Comparison of ENCODE assay signal across 14 mouse cellular contexts in the genomic region with DNA sequence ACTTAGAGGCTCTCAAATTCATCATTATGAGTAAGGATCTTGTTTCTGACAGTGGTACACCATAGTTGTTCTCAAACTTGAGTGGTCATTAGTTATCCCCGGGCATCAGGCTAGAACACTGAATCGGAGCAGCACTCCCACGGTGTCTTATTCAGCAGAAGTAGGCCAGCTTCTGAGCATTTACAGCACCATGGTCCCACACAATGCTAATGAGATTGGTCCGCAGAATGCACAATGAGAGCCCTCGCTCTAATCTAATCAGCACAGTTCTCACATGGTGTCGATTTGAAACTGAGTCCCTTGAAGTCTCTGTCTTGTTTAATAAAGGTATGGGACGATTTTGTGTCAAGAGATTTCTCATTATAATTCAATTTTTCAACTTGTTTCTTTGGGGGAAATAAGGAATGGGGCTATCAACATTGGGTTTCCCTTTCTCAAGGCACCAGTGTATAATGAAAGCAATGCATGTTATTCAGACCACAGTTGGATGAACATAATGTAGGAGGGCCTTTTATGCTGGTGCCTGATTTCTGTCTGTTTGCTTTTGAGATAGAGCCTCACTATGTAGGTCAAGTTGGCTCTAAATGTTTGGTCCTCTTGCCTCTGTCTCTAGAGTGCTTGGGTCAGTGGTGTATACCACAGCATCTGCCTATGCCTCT.
A peak's percentile ranks its signal among the peaks of the same experiment; 100 is the strongest.
DNase-seq lines count a peak whose midpoint lies in the region; ATAC-seq and TF ChIP-seq lines count a peak whose summit lies in the region.
"Had no signal": no experiment of that assay in that cellular context is flagged by ENCODE, and none has a peak within 500 bp of the region (broad histone marks: within the 10 kb centered on the region; RNA-seq: fewer than 3 reads in every experiment).

No protein-coding gene starts in this region.

- no peaks in the 10 kb centered on the region; the same call in 1 of the 2 replicates for H3K4me1 ChIP-seq in hindbrain, postnatal 0 days (ENCODE audit: insufficient read depth, low read length)
- H3K4me1 ChIP-seq: embryonic facial prominence, embryonic 15.5 days; liver, embryonic 12.5 days had no signal

- ATAC-seq in hindbrain, postnatal 0 days: no peak
- ATAC-seq in erythroid progenitor cell, adult 5-6 weeks (replicated peaks; ENCODE audit: low FRiP score, poor library complexity, severe bottlenecking): no peak
- ATAC-seq: liver, embryonic 12.5 days had no signal

- no peak overlapping the region; the same call in 1 of the 2 replicates for H3K27ac ChIP-seq in hindbrain, postnatal 0 days
- H3K27ac ChIP-seq: embryonic facial prominence, embryonic 15.5 days; kidney, postnatal 0 days; liver, embryonic 12.5 days had no signal

- no peak for TF ChIP-seq CTCF in hindbrain, postnatal 0 days (IDR thresholded peaks at IDR 0.05; ENCODE audit: low read depth)

- peak; percentile 7 for DNase-seq in embryo, embryonic 10.5 days (ENCODE audit: low spot score)
- no peak for DNase-seq in embryo, embryonic 10 days (ENCODE audit: low spot score)
- peak; percentile 22 to 43 for DNase-seq in right cerebral cortex, postnatal 10 days (ENCODE audit: low spot score in 2 of 2)
- no peak for DNase-seq in right cerebral cortex, postnatal 4 days
- DNase-seq in hindbrain, postnatal 0 days (ENCODE audit: low spot score): peak; percentile 30
- no peak for DNase-seq in testis, postnatal 10 days (ENCODE audit: low spot score)
- no peak for DNase-seq in thymus, adult 18-20 months
- DNase-seq: lung, postnatal 36 days; thymus, postnatal 14 days had no signal

- H3K4me3 ChIP-seq in hindbrain, postnatal 0 days (ENCODE audit: low read length): no peak overlapping the region
- H3K4me3 ChIP-seq: embryonic facial prominence, embryonic 15.5 days; liver, embryonic 12.5 days; myocyte had no signal

- H3K36me3 ChIP-seq in hindbrain, postnatal 0 days (ENCODE audit: insufficient read depth, low read length): no peaks in the 10 kb centered on the region
- H3K36me3 ChIP-seq: embryonic facial prominence, embryonic 15.5 days; liver, embryonic 12.5 days had no signal

- H3K27me3 ChIP-seq in hindbrain, postnatal 0 days (ENCODE audit: insufficient read depth, low read length): no peaks in the 10 kb centered on the region
- H3K27me3 ChIP-seq: embryonic facial prominence, embryonic 15.5 days; liver, embryonic 12.5 days had no signal

- H3K9me3 ChIP-seq in hindbrain, postnatal 0 days (ENCODE audit: low read length): no peaks in the 10 kb centered on the region
- H3K9me3 ChIP-seq: embryonic facial prominence, embryonic 15.5 days; liver, embryonic 12.5 days had no signal

- no peak overlapping the region for H3K9ac ChIP-seq in hindbrain, postnatal 0 days (replicated peaks; ENCODE audit: low read length)
- H3K9ac ChIP-seq: embryonic facial prominence, embryonic 15.5 days; liver, embryonic 12.5 days had no signal

- H3K4me2 ChIP-seq in hindbrain, postnatal 0 days (ENCODE audit: low read depth, low read length): no peak overlapping the region
- H3K4me2 ChIP-seq: embryonic facial prominence, embryonic 15.5 days; liver, embryonic 12.5 days had no signal

- WGBS in hindbrain, postnatal 0 days: 38% methylated on average over 7 of the region's 7 CpGs

Comparison
In these comparisons a context has a peak if more than half of its experiments do, and no peak if none do; other contexts are left out.
1. DNase-seq: peak in embryo, embryonic 10.5 days (single experiment), right cerebral cortex, postnatal 10 days (2 of 2) and hindbrain, postnatal 0 days (single experiment); none in embryo, embryonic 10 days (single experiment), right cerebral cortex, postnatal 4 days (single experiment), testis, postnatal 10 days (single experiment) and thymus, adult 18-20 months (0 of 2).